Mouse (Mus musculus) stomach, adult 2 months (tissue): ENCODE data around the gene C3ar1. TPM values are rescaled to one million over a fixed set of nuclear protein-coding genes. Genes with fewer than 3 reads are reported as not detected.

Source experiments
- polyA plus RNA-seq: library from polyadenylated mRNA; depleted of rRNA; stranded (reverse); fragments of >200 nt; gene quantifications from 2 replicates; pipeline ENCODE4 v1.2.3, GENCODE M21; 2012; rRNA removed

Gene C3ar1
- polyA plus RNA-seq: 0.55 and 0.89 TPM in 2 replicates

GRCm38 (mm10) chr6:122855955-122856354 lies at the start of gene C3ar1:
TSS of gene C3ar1 (minus strand) at chr6:122856161.

GRCm38 (mm10) chr6:122873871-122874719 lies 18.1 kb upstream of the C3ar1 start, which contains the start of gene Necap1:
TSS of gene Necap1 (plus strand) at chr6:122874474.

GRCm38 (mm10) chr6:122819306-122820070 lies 36.5 kb downstream of the C3ar1 start, which contains the start of gene Foxj2:
TSS of gene Foxj2 (plus strand) at chr6:122819914.

DNA sequence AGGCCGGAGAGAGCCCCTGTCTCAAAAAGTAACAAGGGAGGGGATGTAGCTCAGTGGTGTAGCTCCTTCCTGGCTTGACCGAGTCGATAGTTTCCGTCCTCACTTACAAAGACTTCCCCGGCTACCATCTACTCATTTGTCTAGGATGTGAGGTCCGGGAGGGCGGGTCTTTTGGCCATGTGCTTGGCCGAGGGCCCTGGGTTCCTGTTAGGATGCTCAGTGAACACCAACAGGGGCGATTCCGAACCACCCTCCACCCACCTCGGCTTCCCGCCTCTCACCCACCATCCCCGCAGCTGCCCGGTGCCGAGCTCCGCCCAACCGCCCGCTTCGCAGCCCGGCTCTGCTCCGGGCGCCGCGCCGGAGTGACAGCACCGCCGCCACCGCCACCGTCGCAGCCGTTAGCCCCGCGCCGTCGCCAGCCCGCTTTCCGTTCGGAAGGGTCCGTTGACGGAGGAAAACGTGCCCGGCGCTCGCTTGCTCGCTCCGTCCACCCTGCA lies 54.6 kb downstream of the C3ar1 start, which contains the start of gene Slc2a3:
Slc2a3 (minus strand) TSS at position 340 of the 500 bp plus-strand sequence.

Other genes with a start within 250 kb of the C3ar1 start
- gene Gdf3, start 246.1 kb downstream of the C3ar1 start, polyA plus RNA-seq: not detected in 2 replicates
- not detected in 2 replicates for gene Dppa3, start 229.8 kb downstream of the C3ar1 start, polyA plus RNA-seq
- gene Nanog, start 148.7 kb downstream of the C3ar1 start, polyA plus RNA-seq: not detected in 2 replicates
- 0.65 and 0.70 TPM in 2 replicates for gene Slc2a3, start 54.5 kb downstream of the C3ar1 start, polyA plus RNA-seq
- 6.8 and 7.3 TPM in 2 replicates for gene Foxj2, start 36.2 kb downstream of the C3ar1 start, polyA plus RNA-seq
- gene Necap1, start 18.3 kb upstream of the C3ar1 start, polyA plus RNA-seq: 3.9 and 5.4 TPM in 2 replicates
- 0.35 and 0.50 TPM in 2 replicates for gene Clec4a1, start 65.7 kb upstream of the C3ar1 start, polyA plus RNA-seq
- gene Clec4a3, start 96.4 kb upstream of the C3ar1 start, polyA plus RNA-seq: 0.12 TPM in 1 of 2 replicates, not detected in the other
- not detected in 2 replicates for gene Clec4a4, start 134.2 kb upstream of the C3ar1 start, polyA plus RNA-seq
- 0.09 and 0.14 TPM in 2 replicates for gene Clec4b1, start 193.8 kb upstream of the C3ar1 start, polyA plus RNA-seq